Mouse (Mus musculus): ENCODE results near the gene Chil3.
"Not testable (repeated sequence)": the region's sequence is repeated elsewhere in the genome, so short reads cannot be mapped to it uniquely, and the experiment has no call there.

The Chil3 gene

GRCm38 (mm10) chr3:106167464-106167863, at the start of gene Chil3:
Gene Chil3 (minus strand): TSS chr3:106167564.
- in situ Hi-C loops (cut with MboI; ENCODE audit: unreplicated experiment in 2 of 2) = no loop called here

DNA sequence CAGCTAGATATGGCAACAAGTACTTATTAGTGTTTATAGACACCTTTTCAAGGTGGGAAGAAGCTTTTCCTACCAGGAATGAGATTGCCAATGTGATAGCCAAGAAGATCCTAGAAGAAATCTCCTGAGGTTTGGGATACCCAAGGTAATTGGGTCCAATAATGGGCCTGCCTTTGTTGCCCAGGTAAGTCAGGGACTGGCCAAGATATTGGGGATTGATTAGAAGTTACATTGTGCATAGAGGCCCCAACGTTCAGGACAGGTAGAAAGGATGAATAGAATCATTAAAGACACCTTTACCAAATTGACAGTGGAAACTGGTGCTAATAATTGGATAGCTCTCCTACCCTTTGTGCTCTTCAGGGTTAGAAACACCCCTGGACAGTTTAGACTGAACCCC, 30.7 kb upstream of the Chil3 start:
- in situ Hi-C loops (cut with MboI; ENCODE audit: unreplicated experiment in 2 of 2) = not testable (repeated sequence)

DNA sequence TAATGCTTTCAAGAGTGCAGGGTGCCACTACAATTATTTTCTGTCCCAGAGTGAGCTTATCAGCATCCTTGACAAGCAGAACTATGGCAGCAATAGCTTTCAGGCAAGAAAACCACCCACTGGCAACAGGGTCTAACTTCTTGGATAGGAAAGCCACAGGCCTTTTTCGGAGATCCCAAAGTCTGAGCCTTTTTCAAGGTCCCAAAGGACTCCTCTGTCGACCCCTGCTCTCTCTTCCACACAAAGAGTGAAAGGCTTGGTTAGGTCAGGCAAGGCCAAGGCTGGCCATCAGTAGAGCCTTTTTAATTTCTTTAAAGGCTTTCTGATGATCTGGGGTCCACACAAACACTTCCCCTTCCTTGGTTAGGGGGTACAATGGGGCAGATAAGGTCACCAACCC, 29.9 kb upstream of the Chil3 start:
- in situ Hi-C loops (cut with MboI; ENCODE audit: unreplicated experiment in 2 of 2) = not testable (repeated sequence)

DNA sequence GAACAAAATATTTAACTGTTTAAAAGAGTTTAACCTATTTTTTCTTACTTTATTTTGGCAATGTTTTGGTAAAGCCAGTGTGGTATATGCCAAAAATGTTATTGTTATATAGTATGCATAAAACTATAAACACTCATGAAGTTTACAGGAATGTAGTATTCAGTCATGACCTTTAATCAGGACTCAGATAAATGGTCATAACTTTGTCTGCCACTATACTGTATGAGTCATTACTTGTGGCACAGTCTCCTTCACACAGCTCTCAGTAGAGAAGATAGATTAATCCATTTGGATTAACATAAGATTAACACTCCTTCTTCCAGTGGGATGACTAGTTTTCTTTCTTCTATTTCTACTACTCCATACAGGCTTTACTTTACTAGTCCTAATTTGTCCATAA, 28.9 kb upstream of the Chil3 start:
- in situ Hi-C loops (cut with MboI; ENCODE audit: unreplicated experiment in 2 of 2) = no loop called here

GRCm38 (mm10) chr3:106195486-106195885, 28.1 kb upstream of the Chil3 start:
- in situ Hi-C loops (cut with MboI; ENCODE audit: unreplicated experiment in 2 of 2) = no loop called here

- in situ Hi-C loops (cut with MboI; ENCODE audit: unreplicated experiment in 2 of 2) = no loop called here
These were observed 20.6 kb upstream of the Chil3 start for GRCm38 (mm10) chr3:106187991-106188390.

DNA sequence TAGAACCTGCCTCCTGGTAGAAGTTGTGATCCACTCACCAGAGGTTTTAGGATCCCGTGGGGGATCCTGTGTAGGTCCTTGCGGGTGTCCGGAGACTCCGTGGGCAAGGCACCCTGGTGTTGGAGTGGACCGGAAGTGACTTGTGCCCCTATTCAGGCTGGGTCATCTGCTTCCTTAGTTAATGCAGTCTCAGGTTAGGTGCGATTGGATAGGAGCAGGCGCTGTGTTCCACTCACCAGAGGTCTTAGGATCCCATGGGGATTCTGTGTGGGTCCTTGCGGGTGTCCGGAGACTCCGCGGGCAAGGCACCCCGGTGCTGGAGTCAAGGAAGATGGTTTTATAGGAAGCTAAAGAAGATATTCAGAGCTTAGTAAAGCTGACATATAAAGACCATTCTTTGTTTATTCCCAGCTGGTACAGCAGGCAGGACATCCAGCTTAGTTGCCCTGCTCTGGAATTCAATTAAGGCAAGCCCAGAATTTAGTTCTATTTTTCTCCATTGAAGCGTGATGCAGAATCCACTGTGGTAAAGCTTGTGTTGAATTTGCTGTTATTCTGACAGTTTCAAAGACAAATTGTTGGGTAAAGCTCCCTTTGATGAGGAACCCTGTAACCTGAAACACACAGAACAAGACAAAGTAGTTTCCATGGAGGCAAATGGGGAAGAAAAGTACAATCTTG, 10.3 kb upstream of the Chil3 start:
- in situ Hi-C loops (cut with MboI; ENCODE audit: unreplicated experiment in 2 of 2) = no loop called here

- in situ Hi-C loops (cut with MboI; ENCODE audit: unreplicated experiment in 2 of 2) = not testable (repeated sequence)
These were observed 7.6 kb upstream of the Chil3 start for GRCm38 (mm10) chr3:106174971-106175370.

DNA sequence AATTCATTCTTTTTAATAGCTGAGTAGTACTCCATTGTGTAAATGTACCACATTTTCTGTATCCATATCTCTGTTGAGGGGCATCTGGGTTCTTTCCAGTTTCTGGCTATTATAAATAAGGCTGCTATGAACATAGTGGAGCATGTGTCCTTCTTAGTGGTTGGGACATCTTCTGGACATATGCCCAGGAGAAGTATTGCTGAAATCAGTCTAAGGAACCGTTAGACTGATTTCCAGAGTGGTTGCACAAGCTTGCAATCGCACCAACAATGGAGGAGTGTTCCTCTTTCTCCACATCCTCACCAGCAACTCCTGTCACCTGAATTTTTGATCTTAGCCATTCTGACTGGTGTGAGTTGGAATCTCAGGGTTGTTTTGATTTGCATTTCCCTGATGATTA, 5.1 kb upstream of the Chil3 start:
- in situ Hi-C loops (cut with MboI; ENCODE audit: unreplicated experiment in 2 of 2) = not testable (repeated sequence)

- in situ Hi-C loops (cut with MboI; ENCODE audit: unreplicated experiment in 2 of 2) = no loop called here
These were observed 3.9 kb upstream of the Chil3 start for GRCm38 (mm10) chr3:106171135-106171731.

- in situ Hi-C loops (cut with MboI; ENCODE audit: unreplicated experiment in 2 of 2) = no loop called here
These were observed 3.2 kb upstream of the Chil3 start for GRCm38 (mm10) chr3:106170522-106171053.

DNA sequence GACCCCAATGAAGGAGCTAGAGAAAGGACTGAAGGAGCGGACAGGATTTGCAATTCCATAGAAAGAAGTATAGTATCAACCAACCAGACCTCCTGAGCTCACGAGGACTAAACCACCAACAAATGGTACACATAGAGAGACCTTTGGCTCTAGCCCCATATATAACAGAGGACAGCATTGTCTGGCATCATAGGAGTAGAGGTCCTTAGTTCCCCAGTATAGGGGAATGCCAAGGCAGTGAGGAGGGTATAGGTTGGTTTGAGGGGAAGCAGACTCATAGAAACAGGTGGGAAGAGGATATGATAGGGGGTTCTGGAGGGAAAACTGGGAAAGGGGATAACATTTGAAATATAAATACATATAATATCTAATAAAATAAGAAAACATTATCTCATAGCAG, 13.0 kb downstream of the Chil3 start:
- in situ Hi-C loops (cut with MboI; ENCODE audit: unreplicated experiment in 2 of 2) = no loop called here

GRCm38 (mm10) chr3:106144081-106144480, 23.3 kb downstream of the Chil3 start:
- in situ Hi-C loops (cut with MboI; ENCODE audit: unreplicated experiment in 2 of 2) = no loop called here

DNA sequence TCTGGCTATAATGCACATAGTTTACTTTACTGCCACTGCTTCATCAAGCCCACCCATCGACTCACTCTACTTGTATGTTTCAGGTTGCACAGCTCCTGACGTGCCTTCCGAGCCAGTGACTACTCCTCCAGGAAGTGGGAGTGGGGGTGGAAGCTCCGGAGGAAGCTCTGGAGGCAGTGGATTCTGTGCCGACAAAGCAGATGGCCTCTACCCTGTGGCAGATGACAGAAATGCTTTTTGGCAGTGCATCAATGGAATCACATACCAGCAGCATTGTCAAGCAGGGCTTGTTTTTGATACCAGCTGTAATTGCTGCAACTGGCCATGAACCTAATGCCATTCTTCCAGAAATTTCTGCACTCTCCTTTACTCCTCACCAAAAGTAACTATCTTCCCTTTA, 35.7 kb downstream of the Chil3 start:
- in situ Hi-C loops (cut with MboI; ENCODE audit: unreplicated experiment in 2 of 2) = no loop called here

- in situ Hi-C loops (cut with MboI; ENCODE audit: unreplicated experiment in 2 of 2) = loop anchor here (5.0 kb wide), 1 partner anchor 178 kb away; no protein-coding TSS in a partner anchor
These were observed 38.4 kb downstream of the Chil3 start for GRCm38 (mm10) chr3:106128807-106129493.

DNA sequence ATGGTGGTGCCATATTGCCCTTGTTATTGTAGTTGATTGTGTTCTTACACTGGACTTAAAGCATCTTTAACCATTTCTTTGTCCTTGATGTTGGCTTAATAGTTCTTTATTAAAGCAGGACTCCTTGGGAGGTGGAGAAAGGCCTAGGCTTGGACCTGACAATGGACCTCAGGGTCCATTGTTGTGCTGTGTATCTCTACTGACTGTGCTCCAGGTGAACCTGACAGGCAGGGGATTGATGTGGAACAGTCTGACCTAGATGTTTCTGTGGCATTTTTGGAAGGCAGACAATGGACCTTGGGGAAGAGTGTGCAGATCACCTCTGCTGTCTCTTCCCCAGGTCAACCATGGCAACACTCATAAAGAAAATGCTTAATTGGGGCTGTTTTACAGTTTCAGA, 40.4 kb downstream of the Chil3 start:
- in situ Hi-C loops (cut with MboI; ENCODE audit: unreplicated experiment in 2 of 2) = loop anchor here (5.0 kb wide), 1 partner anchor 180 kb away; no protein-coding TSS in a partner anchor

DNA sequence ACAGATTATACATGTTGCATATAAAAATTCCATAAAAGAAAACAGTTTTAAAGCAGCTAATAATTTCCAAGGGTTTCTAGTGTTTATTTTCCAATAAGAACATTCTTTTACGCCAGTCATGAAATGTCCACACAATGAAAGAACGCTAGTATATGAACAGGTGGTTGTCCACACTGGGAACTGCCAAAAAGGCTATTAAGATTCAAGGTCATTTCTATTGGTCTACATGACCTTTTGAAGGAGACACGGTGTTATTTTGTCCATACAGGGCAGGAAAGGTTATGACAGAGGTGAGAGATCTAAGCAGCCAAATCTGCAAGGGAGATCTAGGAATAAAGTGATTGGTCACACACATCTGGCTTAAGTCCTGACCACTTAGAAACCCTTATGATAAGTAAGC, 54.4 kb downstream of the Chil3 start, which contains the start of gene Chia1:
Chia1 (plus strand) TSS at position 301 of the 400 bp plus-strand sequence.
- in situ Hi-C loops (cut with MboI; ENCODE audit: unreplicated experiment in 2 of 2) = no loop called here

All from v-Abl transformed pro-B cells (cell line).